Mouse (Mus musculus) v-Abl transformed pro-B cells (cell line): ENCODE results near the gene Tagap.
"Not testable (repeated sequence)": the region's sequence is repeated elsewhere in the genome, so short reads cannot be mapped to it uniquely, and the experiment has no call there.

Experiments used
- in situ Hi-C, 2 experiments: fragments of 400-800 bp; cut with MboI; formaldehyde crosslinking; loops; one replicate each; pipeline ENCODE4 v1.15.1; 2025; ENCODE audit not compliant: unreplicated experiment in 2 of 2

Tagap gene

GRCm38 (mm10) chr17:7914596-7915227 is 11.1 kb upstream of the Tagap start:
- in situ Hi-C loops = no loop called here

GRCm38 (mm10) chr17:7915791-7916190 is 10.0 kb upstream of the Tagap start:
- in situ Hi-C loops = no loop called here

GRCm38 (mm10) chr17:7916782-7917574 is 8.8 kb upstream of the Tagap start:
- in situ Hi-C loops = no loop called here

- in situ Hi-C loops = no loop called here
Observed at GRCm38 (mm10) chr17:7918355-7918754, 7.4 kb upstream of the Tagap start.

- in situ Hi-C loops = no loop called here
Observed at GRCm38 (mm10) chr17:7919209-7919608, 6.6 kb upstream of the Tagap start.

GRCm38 (mm10) chr17:7922564-7922963 is 3.2 kb upstream of the Tagap start:
- in situ Hi-C loops = no loop called here

- in situ Hi-C loops = no loop called here
Observed at GRCm38 (mm10) chr17:7924185-7924725, 1.5 kb upstream of the Tagap start.

GRCm38 (mm10) chr17:7927582-7928535 is 2.1 kb downstream of the Tagap start:
- in situ Hi-C loops = loop anchor here (5.0 kb wide), 2 partner anchors 56 to 61 kb away; no protein-coding TSS in a partner anchor

GRCm38 (mm10) chr17:7928662-7929061 is 2.9 kb downstream of the Tagap start:
- in situ Hi-C loops = loop anchor here (5.0 kb wide), 2 partner anchors 56 to 61 kb away; no protein-coding TSS in a partner anchor

GRCm38 (mm10) chr17:7929279-7929678 is 3.5 kb downstream of the Tagap start:
- in situ Hi-C loops = loop anchor here (5.0 kb wide), 2 partner anchors 57 to 62 kb away; no protein-coding TSS in a partner anchor

GRCm38 (mm10) chr17:7931096-7931990 is 5.5 kb downstream of the Tagap start:
- in situ Hi-C loops = loop anchor here in 1 of 2 experiments (10.0 kb wide), 1 partner anchor 663 kb away; no protein-coding TSS in a partner anchor

- in situ Hi-C loops = loop anchor here in 1 of 2 experiments (10.0 kb wide), 1 partner anchor 663 kb away; no protein-coding TSS in a partner anchor
Observed at GRCm38 (mm10) chr17:7932121-7932520, 6.3 kb downstream of the Tagap start.

GRCm38 (mm10) chr17:7939640-7940039 is 13.8 kb downstream of the Tagap start:
- in situ Hi-C loops = loop anchor here in 1 of 2 experiments (10.0 kb wide), 1 partner anchor 655 kb away; no protein-coding TSS in a partner anchor

GRCm38 (mm10) chr17:7945117-7946052 is 19.6 kb downstream of the Tagap start, which contains the start of gene Rsph3a:
Gene Rsph3a (plus strand): TSS chr17:7945614.
- in situ Hi-C loops = not testable (repeated sequence)

- in situ Hi-C loops = not testable (repeated sequence)
Observed at GRCm38 (mm10) chr17:7946053-7946627, 20.3 kb downstream of the Tagap start.

- in situ Hi-C loops = not testable (repeated sequence)
Observed at GRCm38 (mm10) chr17:7951333-7951732, 25.5 kb downstream of the Tagap start.

GRCm38 (mm10) chr17:7957242-7957641 is 31.4 kb downstream of the Tagap start:
- in situ Hi-C loops = not testable (repeated sequence)

- in situ Hi-C loops = not testable (repeated sequence)
Observed at GRCm38 (mm10) chr17:7963333-7963732, 37.5 kb downstream of the Tagap start.
